Mouse (Mus musculus) liver, embryonic 15.5 days (tissue): Measurements from ENCODE around the gene Rpgrip1l. TPM values are rescaled to one million over a fixed set of nuclear protein-coding genes. Genes with fewer than 3 reads are reported as not detected.

Experiments
- ATAC-seq: fragments of 200-750 bp; cut with Nextera tagmentation; 2 replicates; pipeline ENCODE4 v1.8.0; 2017; ENCODE audit warnings: moderate number of reproducible peaks, mild to moderate bottlenecking, moderate library complexity; ENCODE audit not compliant: insufficient read depth
- H3K27ac ChIP-seq: fragments of 300-500 bp; sonication (generic); replicated peaks from 2 replicates; pipeline ENCODE4 v1.5.1; 2015; ENCODE audit warnings: mild to moderate bottlenecking, inconsistent platforms
- H3K27me3 ChIP-seq: fragments of 300-500 bp; sonication (generic); 2 replicates; pipeline ENCODE4 v1.6.1; 2015; ENCODE audit warnings: mild to moderate bottlenecking, inconsistent platforms
- H3K36me3 ChIP-seq: fragments of 300-500 bp; sonication (generic); replicated peaks from 2 replicates; pipeline ENCODE4 v1.6.1; 2015; ENCODE audit warnings: moderate library complexity, mild to moderate bottlenecking, inconsistent platforms
- H3K4me1 ChIP-seq: fragments of 300-500 bp; sonication (generic); replicated peaks from 2 replicates; pipeline ENCODE4 v1.6.1; 2015; ENCODE audit warnings: inconsistent platforms
- H3K4me2 ChIP-seq: fragments of 300-500 bp; sonication (generic); 2 replicates; pipeline ENCODE4 v1.6.1; 2015; ENCODE audit warnings: moderate library complexity, mild to moderate bottlenecking, inconsistent platforms
- H3K4me3 ChIP-seq: fragments of 300-500 bp; sonication (generic); replicated peaks from 2 replicates; pipeline ENCODE4 v1.5.1; 2015; ENCODE audit warnings: mild to moderate bottlenecking, inconsistent platforms
- H3K9ac ChIP-seq: fragments of 300-500 bp; sonication (generic); 2 replicates; pipeline ENCODE4 v1.6.1; 2015; ENCODE audit warnings: moderate library complexity, mild to moderate bottlenecking, inconsistent platforms
- H3K9me3 ChIP-seq: fragments of 300-500 bp; sonication (generic); replicated peaks from 2 replicates; pipeline ENCODE4 v1.6.1; 2016; ENCODE audit warnings: inconsistent platforms
- WGBS: fragments of 180-500 bp; shearing (Covaris S2); methylation state at CpG from one replicate; pipeline ENCODE4 v1.1.7; 2015; ENCODE audit warnings: mixed read lengths; ENCODE audit not compliant: insufficient replicate concordance; 5-methylcytosine and 5-hydroxymethylcytosine counted together
- polyA plus RNA-seq: library from polyadenylated mRNA; unstranded; fragments of >200 nt; fragmentation: Nextera tagmentation; extraction: Ambion mirVana; gene quantifications from 2 replicates; pipeline ENCODE4 v1.2.1, GENCODE M21; 2015

Rpgrip1l gene
- polyA plus RNA-seq, 1 experiment from 2014 or later: 2.7 TPM

DNA sequence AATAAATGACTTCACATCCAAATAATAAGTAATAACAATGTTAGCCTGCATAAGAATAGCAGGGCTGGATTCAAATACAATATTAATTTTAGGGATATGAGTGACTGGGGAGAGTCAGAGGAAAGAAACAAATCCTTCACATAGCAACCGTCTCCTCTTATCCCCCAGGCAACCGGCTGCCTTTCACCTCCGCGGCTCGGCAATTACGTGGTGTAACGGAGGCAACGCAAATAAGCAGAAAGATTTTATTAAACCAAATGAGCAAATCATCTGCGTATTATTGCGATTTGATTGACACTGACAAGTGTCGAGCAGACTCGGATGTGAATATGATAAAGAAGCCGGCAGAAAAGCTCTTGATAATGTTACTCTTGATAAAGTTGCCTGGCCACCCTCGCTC, 142.1 kb downstream of the Rpgrip1l start:
- no peak for ATAC-seq
- H3K27me3 ChIP-seq: no peaks in the 10 kb centered on the region
- H3K36me3 ChIP-seq: no peaks in the 10 kb centered on the region
- no peak overlapping the region for H3K4me2 ChIP-seq
- WGBS: 71% methylated on average over 14 of the region's 14 CpGs
- no peak overlapping the region for H3K9ac ChIP-seq
- H3K4me1 ChIP-seq: no peaks in the 10 kb centered on the region
- H3K4me3 ChIP-seq: no peak overlapping the region
- H3K9me3 ChIP-seq: no peaks in the 10 kb centered on the region
- H3K27ac ChIP-seq: no peak overlapping the region

GRCm38 (mm10) chr8:91170152-91170551, 142.9 kb downstream of the Rpgrip1l start:
- H3K4me2 ChIP-seq: no peak overlapping the region
- no peaks in the 10 kb centered on the region for H3K27me3 ChIP-seq
- no peak overlapping the region for H3K4me3 ChIP-seq
- WGBS: 53% methylated on average over 6 of the region's 6 CpGs
- H3K27ac ChIP-seq: no peak overlapping the region
- H3K36me3 ChIP-seq: no peaks in the 10 kb centered on the region
- no peak for ATAC-seq
- H3K9ac ChIP-seq: no peak overlapping the region
- H3K4me1 ChIP-seq: no peaks in the 10 kb centered on the region
- no peaks in the 10 kb centered on the region for H3K9me3 ChIP-seq

Other genes starting within 250 kb of the Rpgrip1l start
- 5.3 and 5.4 TPM in 2 replicates for gene Rbl2, start 243.2 kb downstream of the Rpgrip1l start, polyA plus RNA-seq
- 7.0 and 7.2 TPM in 2 replicates for gene Aktip, start 113.3 kb downstream of the Rpgrip1l start, polyA plus RNA-seq
- gene Fto, start 263 bp upstream of the Rpgrip1l start, polyA plus RNA-seq: 16.8 and 19.3 TPM in 2 replicates